Mouse (Mus musculus): Measurements from ENCODE around the gene Tm9sf2. TPM values are rescaled to one million over a fixed set of nuclear protein-coding genes. Genes with fewer than 3 reads are reported as not detected.
"Not testable (repeated sequence)": the region's sequence is repeated elsewhere in the genome, so short reads cannot be mapped to it uniquely, and the experiment has no call there.

The Tm9sf2 gene
- total RNA-seq, 2 experiments from 2014 or later: 128 to 183 TPM

GRCm38 (mm10) chr14:122096331-122096730 is 10.5 kb upstream of the Tm9sf2 start:
- no peak for DNase-seq (ENCODE audit: low spot score in 2 of 2)

- DNase-seq (ENCODE audit: low spot score in 2 of 2): no peak
Observed at GRCm38 (mm10) chr14:122099584-122099983, 7.3 kb upstream of the Tm9sf2 start.

- DNase-seq (ENCODE audit: low spot score in 2 of 2): not testable (repeated sequence)
Observed at GRCm38 (mm10) chr14:122101890-122102289, 4.9 kb upstream of the Tm9sf2 start.

- DNase-seq (ENCODE audit: low spot score in 2 of 2): peak; percentile 87 to 88
Observed at GRCm38 (mm10) chr14:122104881-122105280, 2.0 kb upstream of the Tm9sf2 start.

DNA sequence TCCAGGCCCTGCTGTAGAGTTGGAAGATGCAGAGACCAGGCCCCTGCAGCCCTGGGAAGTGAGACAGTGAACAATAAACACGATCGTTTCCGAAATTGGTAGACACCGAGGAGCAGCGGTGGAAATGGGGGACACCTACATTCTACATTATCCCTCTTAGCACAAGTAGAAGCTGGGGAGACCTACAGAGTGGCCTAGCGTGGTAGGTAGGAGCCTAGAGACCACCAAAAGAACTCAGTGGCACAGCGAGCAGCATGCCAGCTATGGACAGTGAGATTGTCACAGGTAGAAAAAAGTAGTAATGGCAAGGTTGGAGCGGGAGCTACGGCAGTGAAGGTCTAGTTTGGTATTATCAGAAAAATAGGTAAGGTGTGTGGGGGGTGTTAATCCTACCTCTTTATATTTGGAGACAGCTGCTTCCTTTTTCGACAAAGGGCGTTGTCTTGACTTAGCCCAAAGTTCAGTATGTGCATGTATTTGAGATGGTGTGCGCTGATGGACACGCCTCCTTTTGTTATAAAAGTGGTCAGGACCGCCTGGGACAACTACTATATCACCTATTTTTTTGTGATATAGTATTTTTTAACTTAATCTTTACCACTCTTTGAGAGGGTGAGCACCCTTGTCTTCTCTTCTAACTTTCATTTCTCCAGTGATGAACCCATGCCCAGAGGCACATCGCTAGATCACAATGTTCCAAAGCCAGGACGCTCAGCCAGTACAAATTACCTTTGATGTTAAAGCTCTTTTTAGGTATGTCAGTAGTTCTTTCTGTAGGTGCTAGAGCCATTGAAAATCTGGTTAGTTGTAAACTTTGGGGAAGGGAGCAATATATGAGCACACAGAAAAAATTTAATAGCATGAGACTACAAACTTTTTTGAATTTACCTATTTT is 1.2 kb upstream of the Tm9sf2 start:
- peak in 1 of 2 experiments; percentile 22 for DNase-seq (ENCODE audit: low spot score in 2 of 2)

DNA sequence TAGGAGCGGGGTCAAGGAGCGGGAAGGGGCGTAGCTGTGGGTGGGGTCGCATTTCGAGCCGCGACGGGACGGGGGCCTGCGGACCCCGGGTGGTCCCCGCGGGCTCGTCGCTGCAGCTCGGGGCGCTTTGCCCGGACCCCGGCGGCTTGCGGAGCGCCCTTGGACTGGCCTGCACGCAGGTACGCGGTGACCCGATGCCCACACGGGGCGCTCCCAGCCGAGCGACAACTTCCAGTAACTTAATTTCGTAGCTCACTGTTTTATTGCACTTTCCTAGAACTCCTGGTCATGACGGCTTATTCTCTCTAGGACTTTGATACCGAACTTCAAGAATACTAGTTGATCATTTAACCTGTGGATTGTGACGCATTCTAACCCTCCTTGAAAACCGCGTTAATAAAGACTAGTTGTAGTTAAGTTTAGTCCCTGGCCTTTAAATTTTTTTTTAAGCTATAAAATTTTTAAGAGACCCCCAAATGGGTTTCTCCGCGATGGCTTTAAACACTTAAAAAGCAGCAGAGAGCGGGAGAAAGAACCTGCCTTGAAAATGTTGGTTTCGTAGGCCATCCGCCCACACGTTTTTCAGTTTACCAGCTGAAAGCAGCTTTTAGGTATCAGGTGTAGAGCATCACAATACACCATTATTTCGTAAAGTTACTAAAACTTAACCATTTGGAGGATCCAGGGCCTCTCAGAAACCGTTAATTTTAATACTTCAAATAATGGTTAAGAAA is 810 bp downstream of the Tm9sf2 start:
- DNase-seq (ENCODE audit: low spot score in 2 of 2): peak in 1 of 2 experiments; percentile 43

DNA sequence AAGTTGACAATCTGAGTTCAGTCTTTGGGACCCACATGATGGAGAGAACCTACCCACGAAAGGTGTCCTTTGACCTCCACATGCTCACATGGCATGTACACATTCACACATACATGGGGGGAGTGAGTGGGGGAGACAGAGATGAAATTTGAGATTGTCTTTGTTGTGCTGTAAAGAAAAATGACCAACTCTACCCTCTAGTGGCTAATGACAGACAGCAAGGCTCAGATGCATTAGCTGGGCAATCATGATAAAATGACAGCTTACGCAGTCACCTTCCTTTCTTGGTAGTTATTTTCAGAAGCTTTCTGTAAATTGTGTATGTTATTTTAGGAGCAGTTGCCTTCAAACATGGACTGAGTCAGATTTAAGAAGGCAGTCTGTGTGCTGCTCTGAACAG is 4.8 kb downstream of the Tm9sf2 start:
- no peak for DNase-seq (ENCODE audit: low spot score in 2 of 2)

DNA sequence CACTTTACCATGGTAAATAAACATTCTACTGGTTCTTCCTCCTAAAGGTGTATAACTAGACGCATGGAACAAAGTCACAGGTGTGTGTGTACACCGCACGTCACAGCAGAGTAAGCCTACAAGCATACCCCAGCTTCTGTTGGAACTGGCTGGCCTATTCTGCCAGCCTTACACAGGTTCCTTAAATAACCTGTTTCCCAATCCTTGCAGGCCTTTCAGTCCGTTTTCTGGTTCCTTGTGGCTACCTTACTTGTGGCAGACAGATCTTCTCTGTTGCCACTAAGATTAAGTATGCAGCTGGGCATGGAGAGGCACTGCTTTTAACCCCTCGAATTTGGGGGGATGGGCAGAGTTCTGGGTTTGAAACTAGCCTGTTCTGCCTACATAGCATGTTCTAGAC is 5.5 kb downstream of the Tm9sf2 start:
- no peak for DNase-seq (ENCODE audit: low spot score in 2 of 2)

DNA sequence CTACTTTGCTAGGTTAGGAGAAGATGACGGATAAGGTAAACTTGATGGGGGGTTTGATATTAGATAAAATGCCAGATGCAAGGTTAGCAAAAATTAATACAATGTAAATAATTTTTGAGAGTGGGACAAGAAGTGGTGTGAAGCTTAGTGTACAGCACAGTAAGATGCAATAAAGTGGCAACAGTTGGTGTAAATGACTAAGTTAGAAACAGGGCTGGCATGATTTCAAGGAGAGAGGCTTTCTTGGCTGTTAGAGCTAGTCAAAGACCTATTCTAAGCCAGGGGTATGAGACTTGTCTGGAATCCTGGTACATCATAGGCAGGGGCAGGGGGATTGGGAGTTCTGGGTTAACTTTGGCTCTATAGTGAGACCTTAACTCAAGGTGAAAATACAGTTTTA is 9.4 kb downstream of the Tm9sf2 start:
- no peak for DNase-seq (ENCODE audit: low spot score in 2 of 2)

GRCm38 (mm10) chr14:122130111-122130797 is 23.4 kb downstream of the Tm9sf2 start:
- no peak for DNase-seq (ENCODE audit: low spot score in 2 of 2)

DNA sequence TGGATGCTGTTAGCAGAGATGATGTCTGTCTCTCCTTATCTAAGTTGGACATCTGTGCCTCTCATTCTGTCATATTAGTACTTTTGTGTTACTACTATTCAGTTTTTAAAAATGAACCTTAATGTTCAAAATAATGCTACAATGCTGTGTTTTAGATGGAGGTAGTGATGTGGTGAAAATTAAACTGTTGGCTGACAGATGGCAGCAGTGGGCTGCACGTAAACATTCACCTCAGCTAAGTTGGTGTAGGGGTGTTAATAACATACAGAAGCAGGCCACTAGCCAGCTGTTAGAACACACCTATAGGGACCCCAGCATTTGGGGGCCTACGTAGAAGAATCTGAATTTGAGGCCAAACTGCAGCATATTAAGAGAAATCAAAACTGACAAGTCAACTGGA is 24.8 kb downstream of the Tm9sf2 start:
- DNase-seq (ENCODE audit: low spot score in 2 of 2): no peak

- DNase-seq (ENCODE audit: low spot score in 2 of 2): no peak
Observed at GRCm38 (mm10) chr14:122136368-122136928, 29.6 kb downstream of the Tm9sf2 start.

GRCm38 (mm10) chr14:122137234-122137633 is 30.4 kb downstream of the Tm9sf2 start:
- DNase-seq (ENCODE audit: low spot score in 2 of 2): no peak

DNA sequence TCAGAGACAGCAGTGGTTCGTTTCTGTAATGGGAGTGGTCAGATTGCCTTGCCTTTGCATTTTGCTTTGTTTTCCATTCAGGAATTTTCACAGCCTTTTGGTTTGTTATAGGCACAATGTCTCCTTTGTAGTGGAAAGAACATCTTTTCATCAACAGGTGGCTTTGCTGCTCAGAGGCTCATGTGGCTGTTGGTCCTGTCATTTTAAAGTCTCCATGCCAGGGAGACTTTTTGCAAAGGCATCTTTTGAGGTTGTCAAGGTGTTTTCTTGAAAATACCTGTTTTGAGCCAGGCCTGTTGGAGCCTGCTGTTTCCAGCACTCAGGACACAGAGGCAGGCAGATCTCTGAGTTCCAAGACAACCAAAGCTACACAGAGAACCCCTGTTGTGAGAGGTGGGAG is 33.3 kb downstream of the Tm9sf2 start:
- DNase-seq (ENCODE audit: low spot score in 2 of 2): no peak

GRCm38 (mm10) chr14:122143585-122144269 is 36.9 kb downstream of the Tm9sf2 start:
- DNase-seq (ENCODE audit: low spot score in 2 of 2): no peak

- no peak for DNase-seq (ENCODE audit: low spot score in 2 of 2)
Observed at GRCm38 (mm10) chr14:122145374-122145773, 38.5 kb downstream of the Tm9sf2 start.

GRCm38 (mm10) chr14:122150616-122151015 is 43.8 kb downstream of the Tm9sf2 start:
- no peak for DNase-seq (ENCODE audit: low spot score in 2 of 2)

GRCm38 (mm10) chr14:122157738-122158137 is 50.9 kb downstream of the Tm9sf2 start:
- no peak for DNase-seq (ENCODE audit: low spot score in 2 of 2)

DNA sequence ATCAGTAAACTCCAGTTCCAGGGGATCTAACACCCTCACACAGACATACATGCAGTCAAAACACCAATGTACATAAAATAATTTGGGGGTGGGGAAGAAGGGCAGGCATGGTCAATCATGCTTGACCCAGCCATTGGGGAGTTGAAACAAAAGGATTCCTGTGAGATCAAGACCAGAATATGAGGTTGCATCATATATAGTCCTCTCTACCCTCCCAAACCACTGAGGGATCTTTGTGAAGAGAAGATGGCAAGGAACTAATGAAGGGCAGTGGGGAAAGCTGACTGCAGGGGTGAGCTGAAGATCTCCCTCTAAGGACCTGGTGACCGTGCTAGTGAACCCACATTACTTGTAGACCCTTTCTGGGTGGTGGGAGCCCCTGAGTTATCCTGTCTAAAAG is 54.1 kb downstream of the Tm9sf2 start:
- DNase-seq (ENCODE audit: low spot score in 2 of 2): no peak

- DNase-seq (ENCODE audit: low spot score in 2 of 2): no peak
Observed at GRCm38 (mm10) chr14:122168912-122169311, 62.1 kb downstream of the Tm9sf2 start.
